Mouse (Mus musculus) lung, postnatal 10 days (tissue): ENCODE measurements around the gene Cyp1a2.

Experiments
- DNase-seq: peaks from one replicate; pipeline ENCODE4 v3.0.0; 2021

The Cyp1a2 gene

DNA sequence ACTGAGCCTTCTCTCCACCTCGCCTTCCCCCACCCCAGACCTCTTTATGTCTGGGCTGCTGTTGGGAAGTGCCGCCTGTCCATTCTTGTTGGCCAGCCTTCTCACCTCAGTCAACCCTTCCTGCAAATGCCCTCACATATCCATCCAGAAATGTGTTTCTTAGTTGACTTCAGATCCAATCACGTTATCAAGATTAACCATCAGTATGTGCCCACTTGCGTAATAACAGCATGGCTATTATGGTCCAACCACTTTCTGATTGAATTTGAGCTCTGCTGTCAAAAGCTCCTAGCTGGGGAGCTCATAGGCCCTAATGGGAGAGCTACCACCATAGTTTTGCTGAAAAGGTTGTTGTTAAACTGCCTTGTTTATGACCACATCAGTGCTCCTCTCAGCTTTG is 12.5 kb downstream of the Cyp1a2 start:
- no peak for DNase-seq

DNA sequence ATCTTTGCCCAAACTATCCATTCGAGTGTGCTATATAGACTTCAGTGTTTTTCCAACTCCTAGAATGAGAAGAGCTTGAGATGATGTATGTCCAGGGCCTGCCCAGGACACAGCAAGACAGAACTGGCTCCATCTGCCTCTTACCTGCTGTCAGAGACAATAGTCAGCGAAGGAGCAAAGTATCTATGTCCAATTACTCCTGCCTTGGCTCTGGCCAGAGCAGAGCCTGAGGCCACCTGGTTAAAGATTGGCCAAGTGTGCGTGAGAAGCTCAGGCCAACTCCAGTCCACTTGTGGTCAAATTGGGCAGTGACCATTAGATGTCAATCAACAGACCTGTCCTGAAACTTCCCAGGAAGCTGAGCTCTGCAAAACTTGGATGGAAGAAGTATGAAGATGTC is 13.9 kb downstream of the Cyp1a2 start:
- DNase-seq, result no peak

DNA sequence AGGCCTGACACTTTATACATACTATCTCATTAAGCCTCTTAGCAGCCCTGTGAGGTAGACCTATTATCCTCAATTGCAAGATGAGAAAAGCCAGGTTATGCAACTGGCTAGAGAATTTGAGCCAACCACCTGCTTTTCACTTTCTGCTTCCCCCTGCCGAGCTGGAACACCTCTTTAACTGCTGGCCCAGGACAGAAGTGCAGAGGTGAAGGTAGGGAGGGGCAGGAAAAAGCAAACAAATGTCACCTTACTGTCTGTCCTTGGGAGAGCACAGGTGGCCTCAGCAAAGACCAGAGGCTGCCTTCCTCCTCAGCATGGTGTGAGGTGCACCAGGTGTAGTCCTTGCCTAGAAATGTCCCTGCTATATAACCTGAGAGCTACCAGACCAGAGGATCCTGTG is 15.2 kb downstream of the Cyp1a2 start:
- DNase-seq, result no peak

DNA sequence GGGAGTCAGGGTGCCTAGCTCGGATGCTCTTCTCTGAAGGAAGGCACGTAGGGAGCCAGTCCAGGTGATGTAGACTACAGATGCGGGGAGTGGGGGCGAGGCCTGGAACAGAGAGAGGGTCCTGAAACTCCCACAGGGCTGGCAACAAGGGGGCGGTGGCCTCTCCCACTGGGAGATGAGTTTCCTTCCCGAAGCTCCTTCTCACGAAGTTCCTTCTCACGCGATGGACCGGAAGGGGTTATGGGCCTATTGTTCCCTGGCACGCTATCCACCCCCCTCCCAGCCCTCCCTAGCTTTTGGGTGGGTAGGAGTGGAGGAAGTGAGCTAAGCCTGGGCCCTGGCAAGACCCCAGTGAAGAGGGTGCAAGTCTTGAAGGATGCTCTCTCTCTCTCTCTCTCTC is 15.7 kb downstream of the Cyp1a2 start:
- peak; percentile 88 for DNase-seq

DNA sequence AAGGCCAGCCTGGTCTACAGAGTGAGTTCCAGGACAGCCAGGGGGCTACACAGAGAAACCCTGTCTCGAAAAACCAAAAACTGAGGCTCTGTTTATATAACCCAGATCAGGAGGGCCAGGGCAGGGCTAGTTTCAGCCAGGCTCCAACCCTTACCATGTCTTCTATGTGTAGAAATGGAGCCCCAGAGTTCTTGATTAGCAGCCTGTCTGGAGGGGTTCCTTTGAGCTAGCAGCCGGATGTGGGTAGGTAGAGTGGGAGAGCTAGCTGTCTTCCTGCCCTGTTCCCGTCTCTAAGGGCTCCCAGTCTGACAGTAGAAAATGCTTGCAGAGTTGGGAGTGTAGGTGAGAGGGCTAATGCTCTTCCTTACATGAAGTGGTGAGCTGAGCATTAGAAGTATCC is 16.4 kb downstream of the Cyp1a2 start:
- DNase-seq, result no peak

DNA sequence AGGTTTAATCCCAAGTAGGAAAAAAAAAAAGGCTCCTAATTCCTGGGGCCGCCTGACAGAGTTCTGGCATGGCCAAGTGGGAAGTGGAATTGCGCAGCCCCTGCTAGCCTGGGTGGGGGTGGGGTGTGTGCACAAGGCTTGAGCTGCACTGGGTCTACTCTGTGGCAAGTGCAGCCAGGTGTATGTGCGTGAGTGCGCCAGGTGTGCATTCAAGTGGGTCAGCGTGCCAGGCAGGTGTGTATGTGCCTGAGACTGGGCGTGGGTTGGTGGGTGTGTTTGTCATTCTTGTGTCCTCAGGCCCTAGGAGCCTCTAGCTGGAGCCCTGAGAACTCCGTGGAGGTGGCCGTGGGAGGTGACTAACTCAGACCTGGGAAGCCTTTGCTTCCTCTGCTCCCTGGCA is 17.0 kb downstream of the Cyp1a2 start:
- no peak for DNase-seq

DNA sequence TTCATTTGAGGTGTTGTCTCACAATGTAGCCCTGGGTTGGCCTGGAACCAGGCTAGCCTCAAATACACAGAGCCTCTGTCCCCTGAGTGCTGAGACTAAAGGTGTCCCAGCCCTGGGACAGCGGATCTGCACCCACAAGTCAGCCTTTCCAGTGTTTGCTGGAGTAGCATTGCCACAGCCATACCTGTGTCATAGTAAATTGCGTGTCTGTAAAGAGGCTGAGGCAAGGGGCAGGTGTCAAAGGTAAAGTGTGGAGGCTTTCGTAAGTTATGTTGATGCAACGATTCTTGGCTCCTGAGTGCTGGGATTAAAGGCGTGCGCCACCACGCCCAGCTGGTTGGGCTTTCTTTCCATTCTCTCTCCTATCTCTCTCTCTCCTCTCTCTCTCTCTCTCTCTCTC is 18.9 kb downstream of the Cyp1a2 start:
- no peak for DNase-seq

DNA sequence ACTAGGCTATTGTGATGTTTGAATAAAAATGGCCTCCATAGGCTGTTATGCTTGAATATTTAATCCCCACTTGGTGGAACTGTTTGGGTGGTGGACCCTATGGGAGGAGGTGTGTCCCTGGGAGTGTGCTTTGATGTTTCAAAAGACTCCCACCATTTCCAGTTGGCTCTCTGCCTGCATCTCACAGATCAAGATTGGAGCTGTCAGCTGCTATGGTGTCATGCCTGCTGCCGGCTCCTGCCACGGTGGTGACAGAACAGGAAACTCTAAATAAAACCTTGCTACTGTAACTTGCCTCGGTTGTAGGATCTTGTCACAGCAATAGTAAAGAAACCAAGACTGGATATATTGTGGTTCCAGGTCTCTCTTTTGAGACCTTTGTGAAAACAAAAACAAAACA is 22.0 kb downstream of the Cyp1a2 start:
- DNase-seq, result peak; percentile 26

DNA sequence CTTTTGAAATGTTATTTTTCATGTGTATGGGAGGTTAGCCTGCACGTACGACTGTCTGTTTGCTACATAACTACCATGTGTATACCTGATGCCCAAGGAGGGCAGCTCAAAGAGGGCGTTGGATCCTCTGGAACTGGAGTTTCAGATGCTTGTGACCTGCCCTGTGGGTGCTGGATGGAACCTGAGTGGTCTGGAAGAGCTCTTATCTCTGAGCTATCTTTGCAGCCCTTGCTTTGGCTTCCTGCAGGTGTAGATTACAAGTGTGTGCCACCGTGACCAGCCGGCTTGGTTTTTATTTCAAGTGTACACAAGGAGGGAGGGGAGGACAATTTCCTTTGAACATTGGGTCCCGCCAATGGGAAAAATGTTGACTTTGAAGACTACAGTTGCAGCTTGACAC is 23.0 kb downstream of the Cyp1a2 start:
- no peak for DNase-seq

DNA sequence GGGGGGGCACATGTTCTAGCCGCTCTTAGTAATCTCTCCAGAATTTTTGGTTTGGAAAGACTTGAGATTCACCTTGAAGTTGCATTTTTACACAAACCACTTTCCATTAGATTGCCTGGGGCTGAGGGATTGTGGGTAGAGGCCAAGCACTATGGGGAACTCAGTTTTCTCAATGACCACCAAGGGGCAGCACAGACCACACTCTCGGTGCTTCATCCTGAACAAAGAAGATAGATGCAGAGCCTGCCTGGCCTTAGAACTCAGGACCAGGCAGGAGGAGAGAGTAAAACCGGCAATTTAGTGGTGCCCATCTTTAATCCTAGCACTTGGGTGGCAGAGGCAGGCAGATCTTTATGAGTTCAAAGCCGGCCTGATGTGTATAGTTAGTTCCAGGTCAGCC is 23.7 kb downstream of the Cyp1a2 start:
- DNase-seq, result peak; percentile 90

DNA sequence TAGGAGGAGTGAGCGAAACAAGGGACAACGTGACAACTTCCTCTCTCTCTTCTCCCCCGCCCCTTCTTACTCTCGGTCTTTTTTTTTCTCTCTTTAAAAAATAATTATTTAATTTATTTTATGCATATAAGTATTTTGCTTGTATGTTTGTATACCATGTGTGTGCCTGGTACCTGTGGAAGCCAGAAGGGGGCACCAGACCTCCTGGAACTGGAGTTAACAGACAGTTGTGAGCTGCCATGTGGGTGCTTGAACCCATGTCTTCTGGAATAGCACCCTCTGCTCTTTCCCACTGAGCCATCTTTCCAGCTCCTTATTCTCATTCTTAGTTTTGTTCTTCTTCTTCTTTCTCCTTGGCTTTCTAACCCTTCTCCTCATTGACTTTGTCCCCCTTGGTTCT is 24.5 kb downstream of the Cyp1a2 start:
- no peak for DNase-seq

DNA sequence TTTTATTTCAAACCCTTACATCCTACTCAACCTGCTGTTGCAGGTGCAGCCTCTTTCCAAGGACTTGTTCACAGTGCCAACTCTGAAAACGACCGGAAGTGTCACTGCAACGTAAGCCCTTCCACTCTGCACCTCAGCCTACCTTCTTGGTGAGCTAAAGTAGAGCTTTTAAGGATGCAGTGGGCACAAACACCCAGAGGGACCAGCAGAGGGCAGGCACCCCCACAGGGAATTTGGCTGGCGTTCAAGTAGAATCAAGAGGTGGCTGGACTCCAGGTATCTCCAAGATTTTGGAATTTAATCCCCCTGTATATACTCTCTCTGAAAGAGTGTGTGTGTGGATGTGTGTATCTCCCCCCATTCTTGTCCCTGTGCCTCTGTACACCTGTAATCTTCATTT is 25.7 kb downstream of the Cyp1a2 start:
- DNase-seq, result peak; percentile 37

DNA sequence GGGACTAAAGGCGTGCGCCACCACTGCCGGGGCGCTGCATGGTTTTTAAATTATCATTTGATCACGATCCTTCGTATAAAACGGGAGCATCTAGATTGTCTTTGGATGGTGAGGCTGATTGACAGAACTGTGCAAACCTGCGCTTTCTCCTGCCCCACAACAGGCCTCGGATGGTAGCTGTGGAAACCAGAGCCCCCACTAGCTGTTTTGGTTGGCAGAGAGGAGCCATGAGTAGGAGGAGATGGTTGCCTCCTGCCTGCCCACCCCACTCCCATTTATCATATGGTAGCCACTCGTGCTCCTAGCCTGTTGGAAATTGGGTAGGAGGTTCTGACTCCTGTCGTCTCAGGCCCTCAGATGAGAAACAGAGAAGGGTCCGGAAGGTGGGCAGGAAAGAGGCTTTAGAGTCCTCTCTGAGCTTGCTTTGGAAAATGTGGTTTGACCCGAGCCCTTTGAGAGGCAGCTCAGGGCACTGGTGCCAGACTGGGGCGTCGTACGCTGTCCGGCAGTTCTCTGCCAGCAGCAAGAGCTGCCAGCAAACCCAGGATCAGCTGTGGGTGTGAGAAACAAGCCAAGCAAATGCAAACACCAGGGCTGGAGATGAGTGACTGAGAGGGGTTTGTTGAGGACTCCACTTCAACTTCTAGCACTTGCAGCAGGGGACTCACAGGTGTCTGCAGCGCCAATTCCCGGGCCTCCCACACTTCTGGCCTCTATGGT is 26.7 kb downstream of the Cyp1a2 start:
- peak; percentile 58 for DNase-seq

DNA sequence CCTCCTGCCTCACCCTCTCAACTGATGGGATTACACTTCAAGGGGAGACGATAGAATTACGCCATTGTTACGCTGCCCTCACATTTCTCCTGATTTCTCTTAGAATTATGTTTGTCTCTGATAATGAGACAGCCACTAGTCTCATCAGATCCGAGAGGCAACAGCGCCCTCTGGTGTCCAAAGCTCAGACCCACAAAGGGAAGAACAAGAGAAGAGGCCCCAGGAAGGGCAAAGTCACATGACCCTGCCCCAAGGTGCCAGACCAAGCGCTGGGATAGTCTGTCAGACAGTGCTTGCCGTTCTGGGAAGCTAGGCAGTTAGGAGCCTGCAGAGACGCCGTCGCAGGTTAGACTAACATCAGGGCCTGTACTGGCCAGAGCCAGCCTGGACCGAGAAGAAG is 27.8 kb downstream of the Cyp1a2 start:
- peak; percentile 96 for DNase-seq

DNA sequence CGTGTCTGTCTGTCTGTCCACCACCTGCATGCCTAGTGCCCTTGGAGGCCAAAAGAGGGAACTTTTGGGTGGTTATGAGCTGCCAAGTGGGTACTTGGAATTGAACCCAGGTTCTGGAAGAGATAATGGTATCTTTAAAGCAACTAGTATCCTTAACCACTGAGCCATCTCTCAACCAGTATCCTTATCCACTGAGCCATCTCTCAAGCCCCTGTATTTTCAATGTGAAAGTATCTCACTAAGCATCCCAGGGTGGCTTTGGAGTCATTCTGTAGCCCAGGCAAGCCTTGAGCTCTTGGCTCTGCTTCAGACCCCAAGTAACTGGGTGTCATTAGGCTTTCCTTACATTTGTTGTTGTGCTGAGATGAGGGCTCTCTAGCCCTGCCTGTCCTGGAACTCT is 28.5 kb downstream of the Cyp1a2 start:
- no peak for DNase-seq

DNA sequence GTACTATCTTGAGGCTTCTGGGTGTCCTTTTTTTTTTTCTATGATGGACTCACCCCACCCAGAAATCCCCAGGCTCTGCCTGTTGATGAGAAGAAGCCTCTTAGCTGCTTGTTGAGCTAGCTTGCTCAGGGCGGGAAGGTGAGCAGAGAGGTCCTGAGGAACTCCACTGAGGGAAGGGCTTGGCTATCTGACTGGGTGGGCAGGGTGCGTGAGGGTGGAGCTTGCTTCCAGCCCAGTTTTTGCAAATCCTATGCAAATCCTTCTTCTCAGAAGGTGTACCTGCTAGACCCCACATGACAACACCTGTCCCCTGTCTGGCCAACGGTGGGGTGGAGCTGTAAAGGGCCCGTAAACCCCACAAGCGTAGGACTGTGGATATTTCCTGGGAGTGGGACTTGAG is 30.2 kb downstream of the Cyp1a2 start, which contains the start of gene Csk:
TSS of gene Csk (minus strand) at position 349 of the 400 bp plus-strand sequence.
- no peak for DNase-seq

DNA sequence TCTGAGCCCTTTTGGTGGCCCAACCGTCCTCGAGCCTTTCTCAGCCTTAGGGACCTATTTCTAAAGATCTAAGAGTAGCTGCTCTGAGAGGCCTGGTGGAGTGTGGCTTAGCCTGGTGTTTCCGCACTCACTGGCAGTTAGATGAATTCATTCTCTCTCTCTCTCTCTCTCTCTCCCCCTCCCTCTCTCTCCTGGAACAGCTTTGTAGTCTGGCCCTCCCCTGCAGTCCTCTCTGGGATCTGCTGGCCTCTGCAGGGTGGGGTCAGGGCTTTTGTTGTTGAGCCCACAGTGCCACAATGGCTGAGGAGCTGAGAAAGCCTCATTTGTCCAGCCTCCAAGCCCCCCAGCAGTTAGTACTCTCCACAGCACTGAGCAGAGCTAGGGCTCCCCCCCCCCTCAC is 30.6 kb downstream of the Cyp1a2 start:
- no peak for DNase-seq

DNA sequence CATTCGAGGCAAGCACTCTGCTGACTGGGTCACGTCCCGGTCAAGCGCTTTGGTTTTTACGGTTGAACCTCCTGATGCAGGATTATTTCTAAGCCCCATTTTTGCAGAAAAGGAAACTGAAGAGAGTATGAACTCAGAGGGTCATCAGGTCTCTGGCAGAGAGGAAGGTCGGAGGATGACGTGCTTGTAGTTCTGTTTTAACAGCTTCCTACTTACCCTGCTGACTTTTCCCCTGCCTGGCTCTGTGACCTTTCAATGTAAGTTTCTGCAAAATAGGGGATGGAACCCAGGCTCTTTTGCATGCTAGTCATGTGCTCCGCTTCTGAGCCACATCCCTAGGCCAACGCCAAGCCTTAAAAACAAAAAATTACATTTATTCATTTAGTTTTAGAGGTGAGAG is 31.2 kb downstream of the Cyp1a2 start:
- DNase-seq, result no peak

DNA sequence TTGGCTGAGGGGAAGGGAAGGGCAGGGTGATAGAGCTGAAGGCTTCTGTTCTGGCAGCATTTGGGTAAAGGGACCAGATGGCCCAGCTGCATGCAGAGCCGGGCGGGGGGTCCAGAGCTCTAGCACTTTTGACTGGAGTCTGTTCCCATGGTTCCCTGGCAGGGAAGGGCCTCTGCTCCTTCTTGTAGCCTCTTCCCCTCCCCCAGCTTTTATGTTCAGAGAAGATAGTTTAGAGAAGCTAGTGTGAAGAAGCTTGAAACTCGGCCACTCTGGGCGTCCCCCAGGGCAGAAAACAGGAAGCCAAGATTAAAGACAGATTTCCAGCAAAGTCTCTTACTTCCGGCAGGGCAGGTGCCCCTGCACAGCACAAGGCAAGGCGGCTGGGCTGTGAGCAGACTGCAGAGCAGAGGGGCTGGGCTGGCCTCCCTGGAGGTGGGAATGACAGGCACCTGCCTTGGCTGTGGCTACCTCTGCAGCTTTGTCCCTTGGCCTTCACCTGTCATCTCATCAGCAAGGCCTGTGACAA is 32.7 kb downstream of the Cyp1a2 start:
- DNase-seq, result peak; percentile 54

DNA sequence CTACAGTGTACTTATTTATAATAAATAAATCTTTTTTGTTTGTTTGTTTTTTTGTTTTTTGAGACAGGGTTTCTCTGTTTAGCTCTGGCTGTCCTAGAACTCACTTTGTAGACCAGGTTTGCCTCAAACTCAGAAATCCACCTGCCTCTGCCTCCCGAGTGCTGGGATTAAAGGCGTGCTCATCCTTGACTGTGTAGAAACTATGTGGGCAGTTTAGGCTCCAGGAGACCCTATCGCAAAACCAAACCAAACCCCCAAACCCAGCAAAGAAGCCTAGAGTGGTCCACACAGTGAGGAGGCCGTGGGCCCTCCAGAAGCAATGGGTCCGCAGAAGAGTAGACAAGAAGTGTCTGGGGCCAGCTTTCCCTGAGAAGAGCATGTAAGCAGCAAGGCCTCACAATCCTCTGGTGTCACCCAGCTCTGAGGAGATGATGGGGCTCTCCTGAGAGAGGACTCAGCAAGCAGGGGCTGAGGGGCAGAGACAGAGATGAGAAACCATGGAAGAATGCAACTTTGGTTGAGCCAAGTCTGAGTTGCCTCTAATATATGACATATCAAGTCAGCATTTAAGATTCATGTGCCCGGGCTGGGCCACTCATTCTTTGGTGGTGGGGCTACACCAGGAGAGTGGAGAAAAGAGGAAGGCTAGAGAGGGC is 33.2 kb downstream of the Cyp1a2 start:
- no peak for DNase-seq

DNA sequence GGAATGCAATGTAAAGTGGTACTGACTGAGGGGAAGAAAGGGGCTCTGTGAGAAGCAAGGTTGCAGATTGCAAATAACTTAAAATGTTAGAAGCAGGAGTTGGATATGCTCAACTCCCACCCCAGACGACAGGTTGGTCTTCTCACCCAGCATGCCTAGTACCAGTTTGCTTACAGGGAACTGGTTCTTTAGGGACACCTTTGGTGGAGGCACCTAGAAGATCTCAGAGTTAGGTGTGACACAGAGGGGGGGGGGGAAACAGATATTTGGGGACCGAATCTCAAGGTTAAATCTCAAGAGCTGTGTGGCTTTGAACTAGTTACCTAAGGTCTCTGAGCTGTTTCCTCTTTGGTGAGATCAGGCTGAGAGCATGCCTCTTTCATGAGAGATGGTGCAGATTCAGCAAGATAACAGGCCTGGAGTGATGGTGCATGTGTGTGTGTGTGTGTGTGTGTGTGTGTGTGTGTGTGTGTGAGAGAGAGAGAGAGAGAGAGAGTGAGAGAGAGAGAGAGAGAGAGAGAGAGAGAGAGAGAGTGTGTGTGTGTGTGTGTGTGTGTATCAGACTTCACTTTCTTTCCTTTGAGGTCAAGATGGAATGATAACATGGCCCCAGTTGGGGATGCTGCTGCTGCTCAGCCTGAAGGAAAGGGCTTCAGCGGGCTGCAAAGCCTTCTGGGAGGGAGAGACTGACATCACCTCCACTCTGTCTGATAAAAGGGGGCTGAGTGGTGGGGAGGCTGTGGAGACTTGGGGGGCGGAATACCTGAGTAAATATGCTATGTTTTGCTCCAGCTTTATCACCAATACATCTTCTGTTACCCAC is 36.0 kb downstream of the Cyp1a2 start:
- DNase-seq, result no peak

DNA sequence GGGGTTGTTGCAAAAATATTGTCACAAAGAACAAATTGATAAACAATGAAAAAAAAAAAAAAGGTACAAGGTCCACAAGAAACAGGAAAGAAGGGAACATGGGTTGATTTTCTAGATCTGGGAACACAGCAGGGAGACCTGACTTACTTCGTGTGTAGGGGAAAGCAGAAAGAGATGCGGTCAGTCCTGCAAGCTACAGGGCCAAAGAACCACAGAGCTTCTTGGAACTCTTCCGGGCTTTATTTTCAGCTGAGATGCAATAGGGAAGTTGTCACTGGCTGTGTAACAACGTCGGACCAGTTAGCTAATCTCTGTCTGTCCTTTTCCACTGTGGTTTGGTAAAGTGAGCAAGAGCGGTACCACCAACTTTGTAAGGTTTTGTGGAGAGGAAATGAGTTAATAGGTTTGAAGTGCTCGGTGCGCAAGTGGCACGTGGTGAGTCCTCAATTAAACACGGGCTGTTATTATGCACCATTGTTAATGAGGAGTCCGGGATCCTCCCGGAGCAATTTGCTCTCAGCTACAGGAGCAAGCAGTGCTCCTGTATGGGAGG is 36.9 kb downstream of the Cyp1a2 start:
- no peak for DNase-seq
